Mouse (Mus musculus) heart, postnatal 10 days (tissue): Measurements from ENCODE around the gene Rps18. TPM values are rescaled to one million over a fixed set of nuclear protein-coding genes. Genes with fewer than 3 reads are reported as not detected.

Source experiments
- DNase-seq, 2 experiments: peaks; one replicate each; pipeline ENCODE4 v3.0.0; 2021
- intact Hi-C: fragments of 180-260 bp; cut with DNase I; formaldehyde crosslinking; loops from one replicate; pipeline ENCODE4 v1.15.1; 2025
- total RNA-seq, 2 experiments: library from RNA; stranded (reverse); gene quantifications; 2 replicates each; pipeline ENCODE4 v1.2.3; 2021

Gene Rps18
- total RNA-seq, 2 experiments from 2014 or later: 566 to 572 TPM

GRCm38 (mm10) chr17:33925406-33926116, 30.2 kb downstream of the Rps18 start:
- intact Hi-C loops: no loop called here
- no peak for DNase-seq

- intact Hi-C loops: no loop called here
- peak in 1 of 2 experiments; percentile 56 for DNase-seq
Measured at GRCm38 (mm10) chr17:33924577-33925283, 31.1 kb downstream of the Rps18 start.

GRCm38 (mm10) chr17:33921361-33921760, 34.4 kb downstream of the Rps18 start:
- intact Hi-C loops: no loop called here

GRCm38 (mm10) chr17:33920282-33921097, 35.3 kb downstream of the Rps18 start:
- intact Hi-C loops: no loop called here
- peak; percentile 90 to 92 for DNase-seq

More at GRCm38 (mm10) chr17:33921361-33921760, 34.4 kb downstream of the Rps18 start:
- DNase-seq: no peak

GRCm38 (mm10) chr17:33919351-33920281, 36.2 kb downstream of the Rps18 start:
- intact Hi-C loops: no loop called here
- DNase-seq: peak; percentile 87 to 90

- intact Hi-C loops: no loop called here
- DNase-seq: peak in 1 of 2 experiments; percentile 39
Measured at GRCm38 (mm10) chr17:33918293-33919203, 37.3 kb downstream of the Rps18 start.

GRCm38 (mm10) chr17:33917656-33918292, 38.0 kb downstream of the Rps18 start:
- no peak for DNase-seq
- intact Hi-C loops: no loop called here

- DNase-seq: no peak
- intact Hi-C loops: no loop called here
Measured at GRCm38 (mm10) chr17:33916847-33917655, 38.8 kb downstream of the Rps18 start.

GRCm38 (mm10) chr17:33916294-33916693, 39.5 kb downstream of the Rps18 start:
- intact Hi-C loops: no loop called here
- peak in 1 of 2 experiments; percentile 46 for DNase-seq

GRCm38 (mm10) chr17:33915671-33916250, 40.0 kb downstream of the Rps18 start, which contains the start of the genes Tapbp and Zbtb22:
TSS of gene Tapbp (plus strand) at chr17:33915899.
TSS of gene Zbtb22 (plus strand) at chr17:33915904.
- intact Hi-C loops: no loop called here
- DNase-seq: peak; percentile 96 to 98

GRCm38 (mm10) chr17:33914969-33915391, 40.8 kb downstream of the Rps18 start:
- DNase-seq: no peak

GRCm38 (mm10) chr17:33913905-33914304, 41.9 kb downstream of the Rps18 start:
- no peak for DNase-seq
- intact Hi-C loops: no loop called here

More at GRCm38 (mm10) chr17:33914969-33915391, 40.8 kb downstream of the Rps18 start:
- intact Hi-C loops: no loop called here

GRCm38 (mm10) chr17:33913264-33913663, 42.5 kb downstream of the Rps18 start:
- intact Hi-C loops: no loop called here
- no peak for DNase-seq

- no peak for DNase-seq
- intact Hi-C loops: no loop called here
Measured at GRCm38 (mm10) chr17:33911813-33912414, 43.9 kb downstream of the Rps18 start.

- intact Hi-C loops: no loop called here
- no peak for DNase-seq
Measured at GRCm38 (mm10) chr17:33911052-33911812, 44.6 kb downstream of the Rps18 start.
